Mouse (Mus musculus) forelimb bud, embryonic 11.5 days (tissue): ENCODE measurements around the gene Cldn6.
A peak's percentile ranks its signal among the peaks of the same experiment; 100 is the strongest.

Source experiments
- DNase-seq: peaks from one replicate; pipeline ENCODE4 v3.0.0-alpha.2; 2012; ENCODE audit warnings: low read depth, low spot score

Gene Cldn6

GRCm38 (mm10) chr17:23679127-23679835 is at the start of gene Cldn6:
Gene Cldn6 (plus strand): TSS chr17:23679249.
- no peak for DNase-seq

- DNase-seq, result peak; percentile 74
Observed at GRCm38 (mm10) chr17:23630195-23631020, 48.6 kb upstream of the Cldn6 start.

GRCm38 (mm10) chr17:23631241-23631640 is 47.8 kb upstream of the Cldn6 start:
- DNase-seq, result no peak

GRCm38 (mm10) chr17:23644613-23645495 is 34.2 kb upstream of the Cldn6 start, which contains the start of gene Mmp25:
Gene Mmp25 (minus strand): TSS chr17:23645277.
- DNase-seq, result no peak

- DNase-seq, result no peak
Observed at GRCm38 (mm10) chr17:23645894-23646293, 33.2 kb upstream of the Cldn6 start.

- no peak for DNase-seq
Observed at GRCm38 (mm10) chr17:23651363-23651762, 27.7 kb upstream of the Cldn6 start.

GRCm38 (mm10) chr17:23653324-23653723 is 25.7 kb upstream of the Cldn6 start:
- no peak for DNase-seq

GRCm38 (mm10) chr17:23654001-23654400 is 25.0 kb upstream of the Cldn6 start:
- no peak for DNase-seq

- DNase-seq, result no peak
Observed at GRCm38 (mm10) chr17:23654410-23654809, 24.6 kb upstream of the Cldn6 start.

GRCm38 (mm10) chr17:23658450-23658849 is 20.6 kb upstream of the Cldn6 start:
- DNase-seq, result no peak

- DNase-seq, result no peak
Observed at GRCm38 (mm10) chr17:23660117-23660875, 18.8 kb upstream of the Cldn6 start, which contains the start of gene Bicdl2. Gene Bicdl2 (plus strand): TSS chr17:23660506.

GRCm38 (mm10) chr17:23660876-23661200 is 18.2 kb upstream of the Cldn6 start:
- no peak for DNase-seq

GRCm38 (mm10) chr17:23661526-23661925 is 17.5 kb upstream of the Cldn6 start:
- DNase-seq, result no peak

- peak; percentile 76 for DNase-seq
Observed at GRCm38 (mm10) chr17:23664556-23665021, 14.5 kb upstream of the Cldn6 start.

GRCm38 (mm10) chr17:23665511-23665910 is 13.5 kb upstream of the Cldn6 start:
- DNase-seq, result no peak

GRCm38 (mm10) chr17:23670516-23671074 is 8.5 kb upstream of the Cldn6 start:
- DNase-seq, result no peak

- DNase-seq, result no peak
Observed at GRCm38 (mm10) chr17:23671519-23671918, 7.5 kb upstream of the Cldn6 start.

- DNase-seq, result no peak
Observed at GRCm38 (mm10) chr17:23672761-23673160, 6.3 kb upstream of the Cldn6 start.

- peak; percentile 98 for DNase-seq
Observed at GRCm38 (mm10) chr17:23673424-23674073, 5.5 kb upstream of the Cldn6 start, which contains the start of the genes Hcfc1r1 and Thoc6. Gene Hcfc1r1 (plus strand): TSS chr17:23673596. Gene Thoc6 (minus strand): TSS chr17:23673882.
